Comparison of ENCODE assay signal across 20 mouse cellular contexts in genomic region chr8:105708675-105709074, GRCm38 (mm10). TPM values are rescaled to one million over a fixed set of nuclear protein-coding genes. Genes with fewer than 3 reads are reported as not detected.
DNase-seq lines count a peak whose midpoint lies in the region; ATAC-seq and TF ChIP-seq lines count a peak whose summit lies in the region.
"Had no signal": no experiment of that assay in that cellular context is flagged by ENCODE, and none has a peak within 500 bp of the region (broad histone marks: within the 10 kb centered on the region; RNA-seq: fewer than 3 reads in every experiment).

No protein-coding gene starts in this region.

- H3K79me2 ChIP-seq in myocyte (ENCODE audit: control insufficient read depth, insufficient read depth): peaks cover 8% of the 10 kb centered on the region

- H3K4me2 ChIP-seq in forebrain, embryonic 15.5 days (replicated peaks): no peak overlapping the region
- H3K4me2 ChIP-seq in forebrain, embryonic 14.5 days (ENCODE audit: low read length): no peak overlapping the region
- no peak overlapping the region for H3K4me2 ChIP-seq in midbrain, embryonic 13.5 days (replicated peaks)
- H3K4me2 ChIP-seq in midbrain, embryonic 14.5 days (ENCODE audit: low read length): no peak overlapping the region
- H3K4me2 ChIP-seq in embryonic facial prominence, embryonic 12.5 days (replicated peaks): peak overlapping the region; percentile 93; the same call in 1 of the 2 replicates
- no peak overlapping the region for H3K4me2 ChIP-seq in myocyte (ENCODE audit: low read depth)

- ATAC-seq in forebrain, embryonic 15.5 days (replicated peaks): peak; percentile 0; the same call in 1 of the 2 replicates
- ATAC-seq in forebrain, embryonic 14.5 days: no peak
- ATAC-seq in midbrain, embryonic 13.5 days: 0 out of 2 replicates have a peak, but pooled peaks have one; percentile 4
- no peak for ATAC-seq in midbrain, embryonic 14.5 days (ENCODE audit: low FRiP score, low TSS enrichment)
- no peak for ATAC-seq in embryonic facial prominence, embryonic 12.5 days (ENCODE audit: insufficient number of reproducible peaks, insufficient read depth, low FRiP score, low TSS enrichment)

- 90% methylated on average over 8 of the region's 8 CpGs for WGBS in forebrain, embryonic 15.5 days
- 92% methylated on average over 8 of the region's 8 CpGs for WGBS in forebrain, embryonic 14.5 days
- 95% methylated on average over 8 of the region's 8 CpGs for WGBS in midbrain, embryonic 13.5 days
- 92% methylated on average over 8 of the region's 8 CpGs for WGBS in midbrain, embryonic 14.5 days
- WGBS in embryonic facial prominence, embryonic 12.5 days: 91% methylated on average over 8 of the region's 8 CpGs

- no peak overlapping the region for H3ac ChIP-seq in myocyte (ENCODE audit: control insufficient read depth, insufficient read length)

- no peak overlapping the region for H3K4me3 ChIP-seq in forebrain, embryonic 15.5 days
- no peak overlapping the region for H3K4me3 ChIP-seq in forebrain, embryonic 14.5 days (ENCODE audit: low read depth, low read length)
- H3K4me3 ChIP-seq in midbrain, embryonic 13.5 days (replicated peaks): no peak overlapping the region
- no peak overlapping the region for H3K4me3 ChIP-seq in midbrain, embryonic 14.5 days (replicated peaks; ENCODE audit: low read depth, low read length)
- no peak overlapping the region for H3K4me3 ChIP-seq in embryonic facial prominence, embryonic 12.5 days
- H3K4me3 ChIP-seq in myocyte: peak overlapping the region; percentile 54

- H3K4me1 ChIP-seq in forebrain, embryonic 15.5 days: peaks cover 19% of the 10 kb centered on the region
- peaks cover 8% of the 10 kb centered on the region for H3K4me1 ChIP-seq in forebrain, embryonic 14.5 days (ENCODE audit: control insufficient read depth, insufficient read depth, low read length)
- H3K4me1 ChIP-seq in midbrain, embryonic 13.5 days (replicated peaks): peaks cover 19% of the 10 kb centered on the region
- H3K4me1 ChIP-seq in midbrain, embryonic 14.5 days (ENCODE audit: control insufficient read depth, insufficient read depth, low read length): peaks cover 12% of the 10 kb centered on the region; the same call in 1 of the 2 replicates
- H3K4me1 ChIP-seq in embryonic facial prominence, embryonic 12.5 days: peaks cover 17% of the 10 kb centered on the region

- TF ChIP-seq POLR2A in myocyte (IDR thresholded peaks at IDR 0.05; ENCODE audit: insufficient read length, low read depth): no peak

- no peak for DNase-seq in forebrain, embryonic 14.5 days (ENCODE audit: low spot score)
- no peak for DNase-seq in midbrain, embryonic 14.5 days
- no peak for DNase-seq in left cerebral cortex, postnatal 36 days (ENCODE audit: low spot score in 2 of 2)

- H3K9me3 ChIP-seq in forebrain, embryonic 15.5 days: no peaks in the 10 kb centered on the region
- H3K9me3 ChIP-seq in forebrain, embryonic 14.5 days (replicated peaks; ENCODE audit: control insufficient read depth, low read length): no peaks in the 10 kb centered on the region
- H3K9me3 ChIP-seq in midbrain, embryonic 13.5 days: no peaks in the 10 kb centered on the region
- no peaks in the 10 kb centered on the region for H3K9me3 ChIP-seq in midbrain, embryonic 14.5 days (ENCODE audit: control insufficient read depth, low read length)
- no peaks in the 10 kb centered on the region for H3K9me3 ChIP-seq in embryonic facial prominence, embryonic 12.5 days
- H3K9me3 ChIP-seq: heart, embryonic 12.5 days; hindbrain, embryonic 13.5 days; lung, embryonic 15.5 days; neural tube, embryonic 13.5 days had no signal

- H3K27me3 ChIP-seq in forebrain, embryonic 15.5 days: no peaks in the 10 kb centered on the region
- H3K27me3 ChIP-seq in forebrain, embryonic 14.5 days (replicated peaks; ENCODE audit: control insufficient read depth, insufficient read depth, low read length): no peaks in the 10 kb centered on the region
- no peaks in the 10 kb centered on the region for H3K27me3 ChIP-seq in midbrain, embryonic 13.5 days
- H3K27me3 ChIP-seq in midbrain, embryonic 14.5 days (ENCODE audit: control insufficient read depth, insufficient read depth, low read length): no peaks in the 10 kb centered on the region
- no peaks in the 10 kb centered on the region for H3K27me3 ChIP-seq in embryonic facial prominence, embryonic 12.5 days
- H3K27me3 ChIP-seq in myocyte (ENCODE audit: control insufficient read depth, insufficient read depth, insufficient read length): no peaks in the 10 kb centered on the region
- H3K27me3 ChIP-seq: heart, embryonic 12.5 days; hindbrain, embryonic 13.5 days; lung, embryonic 15.5 days; neural tube, embryonic 13.5 days; Patski had no signal

- no peak overlapping the region for H3K9ac ChIP-seq in forebrain, embryonic 15.5 days (replicated peaks)
- H3K9ac ChIP-seq in forebrain, embryonic 14.5 days (ENCODE audit: low read length): no peak overlapping the region
- H3K9ac ChIP-seq in midbrain, embryonic 13.5 days (replicated peaks): no peak overlapping the region
- no peak overlapping the region for H3K9ac ChIP-seq in midbrain, embryonic 14.5 days (replicated peaks; ENCODE audit: low read length)
- no peak overlapping the region for H3K9ac ChIP-seq in embryonic facial prominence, embryonic 12.5 days

- peaks cover 3% of the 10 kb centered on the region; the same call in 1 of the 2 replicates for H3K36me3 ChIP-seq in forebrain, embryonic 15.5 days
- H3K36me3 ChIP-seq in forebrain, embryonic 14.5 days (ENCODE audit: control insufficient read depth, insufficient read depth, low read length): peaks cover 7% of the 10 kb centered on the region
- H3K36me3 ChIP-seq in midbrain, embryonic 13.5 days: peaks cover 10% of the 10 kb centered on the region
- H3K36me3 ChIP-seq in midbrain, embryonic 14.5 days (ENCODE audit: control insufficient read depth, insufficient read depth, low read length): peaks cover 5% of the 10 kb centered on the region; the same call in 1 of the 2 replicates
- H3K36me3 ChIP-seq in embryonic facial prominence, embryonic 12.5 days: peaks cover 9% of the 10 kb centered on the region
- H3K36me3 ChIP-seq in myocyte (ENCODE audit: control insufficient read depth, insufficient read depth): no peaks in the 10 kb centered on the region

- H3K27ac ChIP-seq in forebrain, embryonic 15.5 days (replicated peaks): no peak overlapping the region
- no peak overlapping the region for H3K27ac ChIP-seq in forebrain, embryonic 14.5 days (ENCODE audit: low read depth, low read length)
- no peak overlapping the region for H3K27ac ChIP-seq in midbrain, embryonic 13.5 days
- no peak overlapping the region for H3K27ac ChIP-seq in midbrain, embryonic 14.5 days (replicated peaks; ENCODE audit: low read depth, low read length)
- H3K27ac ChIP-seq in embryonic facial prominence, embryonic 12.5 days: no peak overlapping the region
- H3K27ac ChIP-seq: hindbrain, embryonic 13.5 days; lung, embryonic 15.5 days; macrophage; neural tube, embryonic 13.5 days had no signal

- intact Hi-C loops in left cerebral cortex, postnatal 36 days (cut with DNase I): no loop called here

RNA-seq across cellular contexts. Expression of gene Enkd1, which starts 0.7 kb away (rescaled TPM):
- polyA plus RNA-seq in forebrain, embryonic 15.5 days (2015; fragmentation: Nextera tagmentation; extraction: Ambion mirVana): 17.3 and 19.3 TPM in 2 replicates
- 18.9 and 19.0 TPM in 2 replicates for polyA plus RNA-seq in forebrain, embryonic 14.5 days (2014; fragmentation: Nextera tagmentation; extraction: Ambion mirVana)
- polyA plus RNA-seq in midbrain, embryonic 13.5 days (2015; fragmentation: Nextera tagmentation; extraction: Ambion mirVana): 14.4 and 15.9 TPM in 2 replicates
- polyA plus RNA-seq in midbrain, embryonic 14.5 days (2014; fragmentation: Nextera tagmentation; extraction: Ambion mirVana): 13.8 and 13.9 TPM in 2 replicates
- polyA plus RNA-seq in embryonic facial prominence, embryonic 12.5 days (2016; fragmentation: Nextera tagmentation; extraction: Ambion mirVana): 35.7 and 37.0 TPM in 2 replicates
- 21.6 TPM for polyA plus RNA-seq in myocyte (2012; fragmentation: generic; extraction: Trizol)
- 10 to 100 TPM in 1 of 2 experiments, 1 to 10 TPM in 1; 9.9 to 10.7 TPM for total RNA-seq in left cerebral cortex, postnatal 36 days (2021)

RNA-seq across cellular contexts. Expression of gene 4933405L10Rik, which starts 1.2 kb away (rescaled TPM):
- 0.15 TPM in 1 of 2 replicates, not detected in the other for polyA plus RNA-seq in forebrain, embryonic 15.5 days (2015; fragmentation: Nextera tagmentation; extraction: Ambion mirVana)
- polyA plus RNA-seq in forebrain, embryonic 14.5 days (2014; fragmentation: Nextera tagmentation; extraction: Ambion mirVana): 0.20 and 0.34 TPM in 2 replicates
- polyA plus RNA-seq in midbrain, embryonic 13.5 days (2015; fragmentation: Nextera tagmentation; extraction: Ambion mirVana): 0.13 and 0.31 TPM in 2 replicates
- polyA plus RNA-seq in midbrain, embryonic 14.5 days (2014; fragmentation: Nextera tagmentation; extraction: Ambion mirVana): 0.41 TPM in 1 of 2 replicates, not detected in the other
- 0.14 TPM in 1 of 2 replicates, not detected in the other for polyA plus RNA-seq in embryonic facial prominence, embryonic 12.5 days (2016; fragmentation: Nextera tagmentation; extraction: Ambion mirVana)
- 0.08 TPM for polyA plus RNA-seq in myocyte (2012; fragmentation: generic; extraction: Trizol)
- total RNA-seq in left cerebral cortex, postnatal 36 days (2021): not detected
- total RNA-seq: adrenal gland, adult 8-10 months; gastrocnemius, adult 8-10 months; granulocyte monocyte progenitor cell, adult 5-6 weeks; heart, postnatal 14 days; left cerebral cortex, postnatal 4 days had no signal
- polyA plus RNA-seq: heart, embryonic 12.5 days; inflammation-experienced regulatory T-cells, adult 6 months; macrophage; neural tube, embryonic 13.5 days; small intestine, adult 2 months had no signal

RNA-seq across cellular contexts. Expression of gene Pard6a, which starts 7.7 kb away (rescaled TPM):
- polyA plus RNA-seq in forebrain, embryonic 15.5 days (2015; fragmentation: Nextera tagmentation; extraction: Ambion mirVana): 47.1 and 52.0 TPM in 2 replicates
- 48.1 and 54.6 TPM in 2 replicates for polyA plus RNA-seq in forebrain, embryonic 14.5 days (2014; fragmentation: Nextera tagmentation; extraction: Ambion mirVana)
- 42.5 and 43.6 TPM in 2 replicates for polyA plus RNA-seq in midbrain, embryonic 13.5 days (2015; fragmentation: Nextera tagmentation; extraction: Ambion mirVana)
- polyA plus RNA-seq in midbrain, embryonic 14.5 days (2014; fragmentation: Nextera tagmentation; extraction: Ambion mirVana): 51.2 and 53.4 TPM in 2 replicates
- polyA plus RNA-seq in embryonic facial prominence, embryonic 12.5 days (2016; fragmentation: Nextera tagmentation; extraction: Ambion mirVana): 18.2 and 19.1 TPM in 2 replicates
- polyA plus RNA-seq in myocyte (2012; fragmentation: generic; extraction: Trizol): 32.1 TPM
- 10 to 100 TPM; 45.5 to 53.6 TPM for total RNA-seq in left cerebral cortex, postnatal 36 days (2021)

RNA-seq across cellular contexts. Expression of gene Acd, which starts 7.8 kb away (rescaled TPM):
- polyA plus RNA-seq in forebrain, embryonic 15.5 days (2015; fragmentation: Nextera tagmentation; extraction: Ambion mirVana): 105 and 107 TPM in 2 replicates
- polyA plus RNA-seq in forebrain, embryonic 14.5 days (2014; fragmentation: Nextera tagmentation; extraction: Ambion mirVana): 79.7 and 89.5 TPM in 2 replicates
- 94.7 and 101 TPM in 2 replicates for polyA plus RNA-seq in midbrain, embryonic 13.5 days (2015; fragmentation: Nextera tagmentation; extraction: Ambion mirVana)
- 86.3 and 106 TPM in 2 replicates for polyA plus RNA-seq in midbrain, embryonic 14.5 days (2014; fragmentation: Nextera tagmentation; extraction: Ambion mirVana)
- polyA plus RNA-seq in embryonic facial prominence, embryonic 12.5 days (2016; fragmentation: Nextera tagmentation; extraction: Ambion mirVana): 73.6 and 78.2 TPM in 2 replicates
- polyA plus RNA-seq in myocyte (2012; fragmentation: generic; extraction: Trizol): 20.4 TPM
- total RNA-seq in left cerebral cortex, postnatal 36 days (2021): 10 to 100 TPM; 45.8 to 50.6 TPM

RNA-seq across cellular contexts. Expression of gene Carmil2, which starts 22.6 kb away (rescaled TPM):
- polyA plus RNA-seq in forebrain, embryonic 15.5 days (2015; fragmentation: Nextera tagmentation; extraction: Ambion mirVana): 12.1 and 12.3 TPM in 2 replicates
- 6.0 and 8.4 TPM in 2 replicates for polyA plus RNA-seq in forebrain, embryonic 14.5 days (2014; fragmentation: Nextera tagmentation; extraction: Ambion mirVana)
- polyA plus RNA-seq in midbrain, embryonic 13.5 days (2015; fragmentation: Nextera tagmentation; extraction: Ambion mirVana): 11.0 and 12.5 TPM in 2 replicates
- 17.8 and 18.0 TPM in 2 replicates for polyA plus RNA-seq in midbrain, embryonic 14.5 days (2014; fragmentation: Nextera tagmentation; extraction: Ambion mirVana)
- 2.8 and 3.2 TPM in 2 replicates for polyA plus RNA-seq in embryonic facial prominence, embryonic 12.5 days (2016; fragmentation: Nextera tagmentation; extraction: Ambion mirVana)
- 0.23 TPM for polyA plus RNA-seq in myocyte (2012; fragmentation: generic; extraction: Trizol)
- total RNA-seq in left cerebral cortex, postnatal 36 days (2021): 10 to 100 TPM; 56.3 to 66.3 TPM
- total RNA-seq: gastrocnemius, adult 8-10 months had no signal
- polyA plus RNA-seq: macrophage had no signal

Comparison
In these comparisons a context has a peak if more than half of its experiments do, and no peak if none do; other contexts are left out.
1. ATAC-seq: peak in forebrain, embryonic 15.5 days (single experiment) and midbrain, embryonic 13.5 days (single experiment); none in forebrain, embryonic 14.5 days (single experiment), midbrain, embryonic 14.5 days (single experiment) and embryonic facial prominence, embryonic 12.5 days (single experiment).